Mouse (Mus musculus): ENCODE data around the gene Nelfa.
"Not testable (repeated sequence)": the region's sequence is repeated elsewhere in the genome, so short reads cannot be mapped to it uniquely, and the experiment has no call there.

The Nelfa gene

DNA sequence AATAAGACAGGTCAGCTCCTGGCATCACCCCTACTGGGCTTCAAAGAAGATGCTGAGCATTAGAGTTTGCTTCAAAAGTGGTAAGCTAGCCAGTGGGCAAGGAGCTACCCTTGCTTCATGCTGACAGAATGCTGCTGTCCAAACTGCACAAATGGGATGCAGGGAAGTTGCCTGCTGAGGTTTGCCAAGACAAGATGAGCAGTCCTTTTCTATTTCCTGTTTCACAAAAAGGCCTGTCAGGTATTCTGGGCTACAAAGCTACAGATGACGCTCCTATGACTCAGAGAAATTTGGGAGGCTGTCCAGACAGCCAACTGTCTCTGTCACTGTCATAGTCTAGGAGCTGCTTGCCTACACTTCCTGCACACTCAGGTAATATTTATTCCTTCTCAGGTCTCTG is 16.7 kb downstream of the Nelfa start:
- DNase-seq (ENCODE audit: low read depth, low spot score), result no peak

DNA sequence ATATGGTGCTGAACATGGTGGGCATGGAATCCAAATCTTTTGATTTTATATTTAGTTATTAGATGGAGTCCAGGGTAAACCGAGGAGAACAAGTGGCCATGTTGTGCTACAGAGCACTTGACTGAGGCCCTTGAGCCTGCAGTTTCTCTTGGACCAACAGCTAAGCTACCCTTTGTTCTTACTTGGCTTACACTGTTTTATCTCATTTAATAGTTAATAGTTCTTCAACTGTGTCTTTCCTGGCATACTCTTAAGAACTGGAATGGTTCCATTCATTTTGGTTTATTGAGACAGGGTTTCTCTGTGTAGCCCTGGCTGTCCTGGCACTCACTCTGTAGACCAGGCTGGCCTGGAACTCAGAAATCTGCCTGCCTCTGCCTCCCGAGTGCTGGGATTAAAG is 19.6 kb downstream of the Nelfa start:
- DNase-seq (ENCODE audit: low read depth, low spot score), result not testable (repeated sequence)

DNA sequence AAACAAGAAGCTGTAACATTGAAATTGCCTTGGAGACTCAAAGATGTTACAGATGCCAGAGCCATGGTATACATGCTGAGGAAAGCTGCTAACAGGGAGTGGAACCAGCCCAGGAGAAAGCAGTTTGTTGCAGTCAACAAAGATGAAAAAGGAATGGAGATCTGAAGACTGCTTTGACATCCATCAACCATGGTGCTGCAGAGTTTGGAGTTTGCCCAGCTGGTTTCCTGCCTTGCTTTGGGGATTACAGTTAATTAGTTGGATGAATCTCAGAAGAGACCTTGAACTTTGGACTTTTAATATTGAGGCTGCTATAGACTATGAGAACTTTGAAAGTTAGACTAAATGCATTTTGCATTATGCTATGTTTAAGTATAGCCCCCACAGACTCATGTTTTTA is 21.2 kb downstream of the Nelfa start:
- DNase-seq (ENCODE audit: low read depth, low spot score), result not testable (repeated sequence)

DNA sequence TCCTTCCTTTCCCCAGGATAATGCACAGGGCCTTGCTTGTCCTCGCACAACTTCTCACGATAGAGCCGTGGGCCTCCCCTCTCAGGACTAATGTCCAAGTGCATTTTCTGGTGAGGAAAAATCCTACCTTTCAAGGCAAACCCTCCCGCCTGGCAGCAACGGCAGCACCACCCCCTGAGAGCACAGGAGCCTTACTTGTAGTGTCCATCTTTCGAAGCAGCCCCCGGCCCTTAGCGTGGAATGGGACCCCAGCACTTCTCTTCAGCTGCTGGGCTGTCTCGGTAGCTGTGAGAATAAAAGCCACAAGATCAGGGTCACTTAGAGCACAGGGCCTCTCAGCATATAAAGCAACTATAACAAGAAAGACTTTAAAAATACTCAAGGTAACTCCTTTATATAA is 33.0 kb downstream of the Nelfa start:
- DNase-seq (ENCODE audit: low read depth, low spot score), result no peak

DNA sequence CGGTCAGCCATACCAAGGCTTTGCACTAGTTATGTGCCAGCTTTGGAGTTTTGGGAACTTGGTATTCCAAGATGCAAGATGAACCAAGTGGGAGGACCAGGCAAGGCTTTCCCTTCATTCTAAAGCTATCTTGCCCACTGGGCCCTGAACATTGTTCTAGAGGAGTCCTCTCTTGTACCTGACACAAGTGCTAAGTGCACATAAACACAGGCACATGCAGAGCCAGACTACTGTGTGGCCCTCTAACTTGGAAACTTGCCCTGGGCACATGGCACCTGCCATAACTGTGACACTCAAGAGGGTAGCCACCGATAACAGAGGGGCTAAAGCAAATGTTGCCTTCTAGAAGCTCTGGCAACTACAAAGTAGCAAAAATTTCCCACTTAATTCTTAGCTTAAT is 33.5 kb downstream of the Nelfa start:
- DNase-seq (ENCODE audit: low read depth, low spot score), result no peak

DNA sequence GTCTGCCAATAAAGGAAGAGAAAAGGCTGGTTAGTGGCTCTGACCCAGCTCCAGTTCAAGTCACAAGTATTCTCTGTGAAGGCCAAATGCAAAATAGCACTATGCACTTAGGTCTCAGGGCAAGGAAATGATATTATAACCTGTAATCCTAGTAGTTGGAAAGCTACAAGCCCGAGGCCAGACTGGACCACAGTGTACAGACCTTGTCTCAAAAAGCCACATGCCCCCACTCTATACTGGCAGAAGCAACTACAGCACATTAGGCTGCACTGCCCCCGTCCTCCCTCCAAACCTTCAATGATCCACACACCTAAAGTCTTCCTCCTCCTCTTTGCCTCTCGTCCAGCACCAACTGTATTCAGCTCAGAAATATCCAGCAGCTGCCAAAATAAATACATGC is 34.9 kb downstream of the Nelfa start:
- no peak for DNase-seq (ENCODE audit: low read depth, low spot score)

DNA sequence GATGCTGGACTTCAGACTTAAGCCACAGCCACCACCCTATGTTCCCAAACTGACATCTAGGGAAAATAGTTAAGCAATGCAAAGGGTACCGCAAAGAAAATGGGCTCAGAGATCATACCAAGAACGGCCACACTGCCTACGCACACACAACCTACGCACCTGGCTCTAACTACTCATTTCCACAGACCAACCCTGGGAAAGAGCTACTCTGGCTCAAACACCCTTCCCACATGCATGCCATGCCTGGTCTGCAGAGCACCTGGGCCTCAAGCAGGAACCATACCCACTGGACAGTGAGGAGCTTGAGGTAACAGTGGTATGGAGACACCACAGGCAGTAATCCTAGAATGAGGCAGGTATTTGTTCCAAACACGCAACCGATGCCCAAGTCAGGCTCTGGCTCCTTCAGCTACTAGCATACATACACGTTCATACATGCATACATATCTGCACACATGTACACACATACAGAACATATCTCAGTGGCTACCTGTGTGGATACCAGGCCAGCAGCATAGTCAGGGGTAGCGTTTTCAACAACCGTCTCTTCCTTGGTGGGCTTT is 35.4 kb downstream of the Nelfa start:
- DNase-seq (ENCODE audit: low read depth, low spot score), result no peak

DNA sequence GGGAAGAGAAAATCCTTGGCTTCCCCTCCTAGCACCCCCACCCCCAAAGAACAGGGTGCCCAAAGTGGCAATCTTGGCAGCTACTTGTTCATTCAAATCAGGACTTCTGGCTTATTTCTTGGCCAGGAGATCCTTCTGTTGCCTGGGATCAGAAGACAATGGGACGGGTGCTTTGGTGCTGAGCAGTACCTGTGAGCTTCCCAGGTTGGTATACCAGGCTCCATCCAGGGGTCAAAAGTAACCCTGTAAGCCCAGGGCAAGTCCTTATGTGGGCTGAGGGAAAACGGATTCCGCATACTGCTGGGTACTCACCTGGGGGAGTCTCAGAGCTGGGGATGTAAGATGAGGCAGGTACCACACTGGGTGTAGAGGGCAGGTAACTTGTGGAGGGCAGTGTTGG is 36.1 kb downstream of the Nelfa start:
- DNase-seq (ENCODE audit: low read depth, low spot score), result no peak

DNA sequence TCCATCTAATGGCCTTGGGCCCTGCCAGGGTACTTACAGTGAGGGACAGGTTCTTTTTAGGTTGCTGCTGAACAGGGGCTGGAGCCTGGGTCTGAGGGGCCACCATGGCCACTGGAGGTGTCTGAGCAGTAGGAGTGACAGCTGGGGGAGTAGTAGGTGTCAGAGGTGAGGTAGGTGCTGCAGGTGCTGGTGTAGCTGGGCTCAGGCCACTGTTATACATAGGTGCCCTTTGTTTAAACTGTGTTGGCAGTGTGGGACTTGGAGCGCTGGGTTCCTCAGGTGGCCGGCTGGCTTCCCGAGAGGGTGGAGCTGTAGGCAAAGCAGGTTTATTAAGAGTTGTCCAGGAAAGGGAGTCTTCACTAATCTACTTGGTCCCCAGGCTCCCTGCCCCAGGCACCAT is 37.0 kb downstream of the Nelfa start:
- no peak for DNase-seq (ENCODE audit: low read depth, low spot score)

DNA sequence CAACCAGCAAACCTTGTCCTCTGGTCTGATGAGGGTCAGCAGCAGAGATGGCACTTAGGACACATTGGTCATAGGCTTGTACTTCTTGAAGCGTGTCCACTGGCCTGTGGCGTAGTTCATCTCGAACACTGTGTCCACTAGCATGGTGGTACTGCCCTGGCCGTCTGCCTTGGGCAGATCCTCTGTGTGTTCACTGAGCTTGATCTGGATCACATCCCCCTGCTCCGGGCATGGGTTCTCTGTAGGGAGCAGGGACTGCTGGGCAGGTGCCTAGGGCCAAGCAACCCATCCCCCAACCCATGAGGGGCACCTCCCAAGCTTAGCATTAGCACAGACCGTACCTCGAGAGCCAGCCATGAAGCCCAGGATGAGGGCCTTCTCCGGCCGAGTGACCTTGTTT is 37.5 kb downstream of the Nelfa start:
- DNase-seq (ENCODE audit: low read depth, low spot score), result no peak

DNA sequence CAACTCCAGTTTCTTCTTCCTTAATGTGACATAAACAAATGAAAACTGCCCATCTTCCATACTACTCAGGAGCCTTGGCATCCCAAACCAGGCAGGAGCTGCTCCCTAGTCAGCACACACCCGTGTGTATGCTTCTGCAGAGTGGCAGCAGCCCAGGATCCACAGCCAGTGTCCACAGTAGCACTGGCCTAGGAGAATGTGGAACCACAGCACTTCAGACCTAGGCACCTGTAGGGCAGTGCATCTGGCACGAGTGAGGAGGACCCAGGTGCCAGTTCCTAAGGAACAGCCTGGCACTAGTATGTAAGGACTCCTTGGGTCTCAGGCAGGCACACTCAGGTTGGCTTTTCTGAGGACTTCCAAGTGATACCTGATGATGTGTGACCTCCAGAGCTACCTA is 39.1 kb downstream of the Nelfa start:
- DNase-seq (ENCODE audit: low read depth, low spot score), result no peak

DNA sequence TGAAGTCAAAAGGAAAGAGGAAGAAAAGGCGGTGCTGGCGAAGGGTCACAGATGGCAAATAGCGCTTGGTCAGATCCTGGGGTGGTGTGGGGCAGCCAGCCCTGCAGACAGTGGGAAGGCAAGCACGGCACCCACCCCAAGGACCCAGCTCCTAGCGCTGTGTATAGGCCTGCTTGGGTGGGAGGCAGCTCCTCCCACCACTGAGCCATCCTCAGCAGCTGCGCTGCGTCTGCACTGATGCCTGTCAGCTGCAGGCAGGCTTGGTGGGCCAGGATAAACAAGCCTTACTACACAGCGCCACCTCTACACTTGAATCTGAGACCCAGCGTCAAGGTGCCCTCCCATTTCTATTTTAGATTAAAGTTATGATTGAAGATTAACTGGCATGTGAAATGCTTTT is 41.1 kb downstream of the Nelfa start:
- DNase-seq (ENCODE audit: low read depth, low spot score), result no peak

DNA sequence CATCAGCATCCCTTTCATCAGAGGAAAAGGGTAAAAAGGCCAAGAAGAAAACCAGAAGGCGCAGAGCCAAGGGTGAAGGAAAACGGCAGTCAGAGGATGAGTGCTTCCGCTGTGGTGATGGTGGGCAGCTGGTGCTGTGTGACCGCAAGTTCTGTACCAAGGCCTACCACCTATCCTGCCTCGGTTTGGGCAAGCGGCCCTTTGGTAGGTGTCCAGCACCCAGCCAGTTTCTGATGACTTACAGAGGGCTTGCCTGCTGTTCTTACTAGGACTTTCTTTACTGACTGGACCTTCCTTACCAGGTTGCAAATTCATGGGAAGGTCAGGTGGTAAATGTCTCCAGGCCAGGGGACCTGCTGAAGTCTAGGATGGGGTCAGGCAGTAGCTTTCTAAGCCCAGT is 42.8 kb downstream of the Nelfa start:
- DNase-seq (ENCODE audit: low read depth, low spot score), result no peak

DNA sequence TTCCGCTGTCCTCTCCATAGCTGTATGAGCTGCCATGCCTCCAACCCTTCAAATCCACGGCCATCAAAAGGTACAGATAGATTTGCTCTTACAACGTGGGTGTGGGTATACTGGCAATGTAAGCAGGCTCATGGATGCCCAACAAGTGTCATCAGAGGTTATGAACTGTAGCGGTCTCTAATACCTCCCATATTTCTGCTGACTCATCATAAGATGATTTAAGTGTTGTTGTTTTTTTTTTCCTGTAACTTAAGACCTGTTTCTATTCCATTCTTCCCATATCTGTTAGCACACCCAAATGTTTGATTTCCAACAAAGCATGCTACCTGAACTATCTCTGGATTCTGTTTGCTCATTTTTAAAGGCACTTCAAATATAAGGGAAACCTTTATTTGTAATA is 55.1 kb downstream of the Nelfa start:
- DNase-seq (ENCODE audit: low read depth, low spot score), result no peak

DNA sequence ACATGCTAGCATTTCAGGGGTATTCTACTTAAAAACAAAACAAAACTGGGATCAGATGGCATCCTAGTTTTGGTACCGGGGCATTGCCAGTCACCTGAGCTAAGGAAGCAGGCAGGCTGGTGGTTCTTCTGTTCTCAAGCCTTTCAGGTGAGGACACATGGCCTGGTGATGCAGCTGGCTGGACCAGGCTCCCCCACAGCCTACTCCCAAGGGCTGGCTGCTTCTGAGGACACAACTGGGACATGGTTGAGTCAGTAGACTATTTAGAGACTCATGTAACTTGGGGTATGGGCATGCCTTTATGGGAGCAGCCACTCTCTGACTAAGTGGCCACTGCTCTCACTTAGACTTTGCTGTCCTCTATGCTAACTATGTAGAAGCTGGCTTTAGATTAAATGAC is 60.7 kb downstream of the Nelfa start:
- DNase-seq (ENCODE audit: low read depth, low spot score), result no peak

DNA sequence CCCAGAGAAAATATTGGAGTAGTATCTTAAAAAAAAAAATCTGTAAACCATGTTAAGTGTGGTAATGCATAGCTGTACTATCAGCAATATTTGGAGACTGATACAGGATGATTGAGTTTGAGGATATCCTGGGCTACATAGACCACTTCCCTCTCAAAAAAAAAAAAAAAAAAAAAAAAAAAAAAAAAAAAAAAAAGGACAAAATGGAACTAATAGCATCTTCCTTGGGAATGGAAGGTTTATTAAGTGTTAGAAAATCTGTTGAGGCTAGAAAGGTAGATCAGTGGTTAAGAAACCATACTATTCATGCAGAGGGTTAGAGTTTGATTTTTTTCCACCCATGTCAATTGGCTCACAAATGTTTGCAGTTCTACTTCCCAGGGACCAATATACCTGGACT is 78.5 kb downstream of the Nelfa start:
- no peak for DNase-seq (ENCODE audit: low read depth, low spot score)

DNA sequence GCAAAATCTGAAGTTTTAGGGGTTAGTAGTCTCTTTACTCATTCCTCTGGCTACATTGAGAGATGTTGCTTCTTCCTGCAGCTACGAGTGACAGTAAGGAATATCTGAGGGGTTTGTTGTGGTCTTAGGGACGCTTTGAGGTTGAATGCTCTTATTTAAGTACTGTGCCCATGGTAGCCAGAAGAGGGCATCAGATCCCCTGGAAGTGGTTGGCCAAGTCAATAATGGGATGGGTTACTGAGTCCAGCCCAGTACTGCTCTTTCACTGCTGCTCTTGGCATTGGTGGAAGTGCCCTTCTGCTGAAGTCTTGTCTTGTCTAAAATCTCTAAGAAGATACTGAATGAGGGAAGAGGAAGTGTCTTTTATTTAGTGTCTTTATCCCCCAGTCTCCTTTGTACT is 82.2 kb downstream of the Nelfa start:
- DNase-seq (ENCODE audit: low read depth, low spot score), result no peak

DNA sequence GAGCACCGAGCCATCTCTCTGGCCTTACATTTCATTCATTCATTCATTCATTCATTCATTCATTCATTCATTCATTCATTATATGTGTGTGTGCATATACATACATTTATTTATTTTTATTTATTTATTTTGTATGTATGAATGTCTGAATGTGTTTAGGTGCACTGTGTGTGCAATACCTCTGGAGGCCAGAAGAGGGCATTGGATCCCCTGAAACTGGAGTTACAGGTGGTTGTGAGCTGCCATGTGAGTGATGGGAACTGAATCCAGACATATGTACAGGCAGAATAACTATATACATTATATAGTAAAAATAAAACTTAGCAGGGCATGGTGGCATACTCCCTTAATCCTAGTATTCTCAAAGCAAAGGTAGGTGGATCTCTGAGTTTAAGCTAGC is 83.1 kb downstream of the Nelfa start:
- no peak for DNase-seq (ENCODE audit: low read depth, low spot score)

DNA sequence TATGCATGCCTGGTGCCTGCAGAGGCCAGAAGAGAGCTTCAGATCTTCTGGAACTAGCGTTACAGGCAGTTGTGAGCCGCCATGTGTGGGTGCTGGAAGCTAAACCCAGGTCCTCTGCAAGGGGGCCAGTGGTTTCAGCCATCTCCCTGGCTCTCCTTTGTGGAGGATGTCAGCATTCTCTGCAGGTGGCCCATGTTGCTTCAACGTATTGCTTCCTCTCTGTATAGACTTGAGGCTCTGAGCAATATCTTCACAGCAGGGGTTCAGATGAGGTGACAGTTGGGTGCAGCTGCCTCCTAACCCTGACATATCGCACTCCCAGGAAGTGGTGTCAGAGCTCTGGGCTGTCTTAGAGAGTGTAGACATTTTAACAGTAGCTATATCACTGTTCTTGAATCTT is 84.7 kb downstream of the Nelfa start:
- no peak for DNase-seq (ENCODE audit: low read depth, low spot score)

All from c-Kit-negative CD71-positive TER-119-positive erythroid progenitor cells, embryonic 14.5 days (primary cell).